Mouse (Mus musculus) gastrocnemius, adult 2 months (tissue): ENCODE results near the gene Gm37240. TPM values are rescaled to one million over a fixed set of nuclear protein-coding genes. Genes with fewer than 3 reads are reported as not detected.

Experiments
- DNase-seq: peaks from one replicate; pipeline ENCODE4 v3.0.0; 2022
- H3K27ac ChIP-seq: fragments of 200-600 bp; 2 replicates; pipeline ENCODE4 v1.8.1; 2022; ENCODE audit warnings: mild to moderate bottlenecking
- H3K4me3 ChIP-seq: fragments of 200-600 bp; 2 replicates; pipeline ENCODE4 v1.8.1; 2022; ENCODE audit warnings: mild to moderate bottlenecking, moderate library complexity
- CTCF ChIP-seq: fragments of 200-600 bp; IDR thresholded peaks from 2 replicates; pipeline ENCODE4 v1.8.1; 2022; ENCODE audit warnings: antibody characterized with exemption, mild to moderate bottlenecking, moderate library complexity
- intact Hi-C: fragments of 180-260 bp; cut with DNase I; formaldehyde crosslinking; loops from one replicate; pipeline ENCODE4 v1.15.1; 2025
- total RNA-seq, 2 experiments: library from RNA; stranded (reverse); gene quantifications; 2 replicates each; pipeline ENCODE4 v1.2.3; 2021

Gm37240 gene
- total RNA-seq, 2 experiments from 2014 or later, result 34.5 to 37.4 TPM

- H3K27ac ChIP-seq, result no peak overlapping the region
- intact Hi-C loops, result no loop called here
- no peak for DNase-seq
- TF ChIP-seq CTCF, result no peak
- no peak overlapping the region for H3K4me3 ChIP-seq
Measured at GRCm38 (mm10) chr3:85356373-85356772, 530.9 kb downstream of the Gm37240 start.

- Histone ChIP-seq H3K27ac (no peak overlapping the region), H3K4me3 (peak overlapping the region; percentile 30)
- DNase-seq, result no peak
- intact Hi-C loops, result no loop called here
- no peak for TF ChIP-seq CTCF
Measured at GRCm38 (mm10) chr3:85348021-85348420, 539.3 kb downstream of the Gm37240 start.

- DNase-seq, result no peak
- Histone ChIP-seq H3K4me3 (no peak overlapping the region), H3K27ac (no peak overlapping the region)
- intact Hi-C loops, result no loop called here
- TF ChIP-seq CTCF, result no peak
Measured at GRCm38 (mm10) chr3:85341103-85341860, 546.0 kb downstream of the Gm37240 start.

GRCm38 (mm10) chr3:85340491-85340890 lies 546.8 kb downstream of the Gm37240 start:
- H3K27ac ChIP-seq, result no peak overlapping the region
- no peak overlapping the region for H3K4me3 ChIP-seq
- no peak for TF ChIP-seq CTCF
- no peak for DNase-seq
- intact Hi-C loops, result no loop called here

- DNase-seq, result no peak
- Histone ChIP-seq H3K27ac (no peak overlapping the region), H3K4me3 (no peak overlapping the region)
- no peak for TF ChIP-seq CTCF
- intact Hi-C loops, result no loop called here
Measured at GRCm38 (mm10) chr3:85339926-85340325, 547.4 kb downstream of the Gm37240 start.

GRCm38 (mm10) chr3:85339269-85339820 lies 548.0 kb downstream of the Gm37240 start:
- Histone ChIP-seq H3K27ac (peak overlapping the region; percentile 20; the same call in 1 of the 2 replicates), H3K4me3 (no peak overlapping the region)
- TF ChIP-seq CTCF, result no peak
- no peak for DNase-seq
- intact Hi-C loops, result no loop called here

- intact Hi-C loops, result no loop called here
- no peak for TF ChIP-seq CTCF
- no peak for DNase-seq
- Histone ChIP-seq H3K27ac (no peak overlapping the region), H3K4me3 (no peak overlapping the region)
Measured at GRCm38 (mm10) chr3:85338755-85339095, 548.6 kb downstream of the Gm37240 start.

- Histone ChIP-seq H3K4me3 (no peak overlapping the region), H3K27ac (no peak overlapping the region)
- TF ChIP-seq CTCF, result no peak
- intact Hi-C loops, result no loop called here
- DNase-seq, result no peak
Measured at GRCm38 (mm10) chr3:85337881-85338754, 549.2 kb downstream of the Gm37240 start.

- Histone ChIP-seq H3K4me3 (no peak overlapping the region), H3K27ac (no peak overlapping the region)
- intact Hi-C loops, result no loop called here
- no peak for DNase-seq
- TF ChIP-seq CTCF, result no peak
Measured at GRCm38 (mm10) chr3:85335517-85335916, 551.8 kb downstream of the Gm37240 start.

GRCm38 (mm10) chr3:85332276-85332675 lies 555.0 kb downstream of the Gm37240 start:
- no peak overlapping the region for H3K4me3 ChIP-seq
- TF ChIP-seq CTCF, result no peak
- H3K27ac ChIP-seq, result no peak overlapping the region
- intact Hi-C loops, result no loop called here
- no peak for DNase-seq

GRCm38 (mm10) chr3:85318256-85318655 lies 569.1 kb downstream of the Gm37240 start:
- no peak for DNase-seq
- intact Hi-C loops, result no loop called here
- no peak for TF ChIP-seq CTCF
- H3K27ac ChIP-seq, result no peak overlapping the region
- no peak overlapping the region for H3K4me3 ChIP-seq

GRCm38 (mm10) chr3:85317306-85317705 lies 570.0 kb downstream of the Gm37240 start:
- H3K4me3 ChIP-seq, result no peak overlapping the region
- TF ChIP-seq CTCF, result no peak
- intact Hi-C loops, result no loop called here
- no peak for DNase-seq
- H3K27ac ChIP-seq, result no peak overlapping the region

GRCm38 (mm10) chr3:85314961-85315360 lies 572.4 kb downstream of the Gm37240 start:
- no peak for TF ChIP-seq CTCF
- no peak for DNase-seq
- Histone ChIP-seq H3K27ac (no peak overlapping the region), H3K4me3 (no peak overlapping the region)
- intact Hi-C loops, result no loop called here
